Mouse (Mus musculus): ENCODE results near the gene Cyfip1. TPM values are rescaled to one million over a fixed set of nuclear protein-coding genes. Genes with fewer than 3 reads are reported as not detected.
A peak's percentile ranks its signal among the peaks of the same experiment; 100 is the strongest.

Cyfip1 gene
- polyA plus RNA-seq, 1 experiment, result 28.5 TPM

GRCm38 (mm10) chr7:55861175-55861574 lies 19.6 kb downstream of the Cyfip1 start:
- Histone ChIP-seq H3K4me1 (ENCODE audit: control insufficient read depth, insufficient read depth, low read length) (no peaks in the 10 kb centered on the region), H3K4me3 (ENCODE audit: insufficient read depth, low read depth, low read length) (no peak overlapping the region), H3K27ac (ENCODE audit: insufficient read depth, low read depth, low read length) (no peak overlapping the region), H3K27me3 (replicated peaks; ENCODE audit: control insufficient read depth, insufficient read depth, low read length) (no peaks in the 10 kb centered on the region), H3K36me3 (ENCODE audit: control insufficient read depth, insufficient read depth, low read length) (no peaks in the 10 kb centered on the region)
- no peak for TF ChIP-seq CTCF (conservative IDR thresholded peaks at IDR 0.05; ENCODE audit: insufficient read depth, insufficient read length, low read depth, low read length)
- no peak for TF ChIP-seq POLR2A (IDR thresholded peaks at IDR 0.05; ENCODE audit: low read depth, low read length)
- 72% methylated on average over 4 of the region's 4 CpGs for WGBS
- DNase-seq, result no peak

- Histone ChIP-seq H3K4me1 (ENCODE audit: control insufficient read depth, insufficient read depth, low read length) (peaks cover 6% of the 10 kb centered on the region), H3K4me3 (ENCODE audit: insufficient read depth, low read depth, low read length) (no peak overlapping the region), H3K27ac (ENCODE audit: insufficient read depth, low read depth, low read length) (no peak overlapping the region), H3K27me3 (replicated peaks; ENCODE audit: control insufficient read depth, insufficient read depth, low read length) (no peaks in the 10 kb centered on the region), H3K36me3 (ENCODE audit: control insufficient read depth, insufficient read depth, low read length) (no peaks in the 10 kb centered on the region)
- no peak for TF ChIP-seq POLR2A (IDR thresholded peaks at IDR 0.05; ENCODE audit: low read depth, low read length)
- TF ChIP-seq CTCF (conservative IDR thresholded peaks at IDR 0.05; ENCODE audit: insufficient read depth, insufficient read length, low read depth, low read length), result no peak
- DNase-seq, result no peak
Observed at GRCm38 (mm10) chr7:55865044-55865443, 23.5 kb downstream of the Cyfip1 start.

- Histone ChIP-seq H3K27ac (ENCODE audit: insufficient read depth, low read depth, low read length) (no peak overlapping the region), H3K36me3 (ENCODE audit: control insufficient read depth, insufficient read depth, low read length) (no peaks in the 10 kb centered on the region), H3K27me3 (replicated peaks; ENCODE audit: control insufficient read depth, insufficient read depth, low read length) (no peaks in the 10 kb centered on the region), H3K4me3 (ENCODE audit: insufficient read depth, low read depth, low read length) (no peak overlapping the region), H3K4me1 (ENCODE audit: control insufficient read depth, insufficient read depth, low read length) (peaks cover 11% of the 10 kb centered on the region)
- DNase-seq, result no peak
- TF ChIP-seq POLR2A (IDR thresholded peaks at IDR 0.05; ENCODE audit: low read depth, low read length) (no peak), CTCF (conservative IDR thresholded peaks at IDR 0.05; ENCODE audit: insufficient read depth, insufficient read length, low read depth, low read length) (no peak)
- 75% methylated on average over 8 of the region's 8 CpGs for WGBS
Observed at GRCm38 (mm10) chr7:55865750-55866416, 24.3 kb downstream of the Cyfip1 start.

- H3K36me3 ChIP-seq (ENCODE audit: control insufficient read depth, insufficient read depth, low read length), result no peaks in the 10 kb centered on the region
- 78% methylated on average over 7 of the region's 7 CpGs for WGBS
- no peaks in the 10 kb centered on the region for H3K27me3 ChIP-seq (replicated peaks; ENCODE audit: control insufficient read depth, insufficient read depth, low read length)
- TF ChIP-seq CTCF (conservative IDR thresholded peaks at IDR 0.05; ENCODE audit: insufficient read depth, insufficient read length, low read depth, low read length), result no peak
- no peak for TF ChIP-seq POLR2A (IDR thresholded peaks at IDR 0.05; ENCODE audit: low read depth, low read length)
- peaks cover 11% of the 10 kb centered on the region for H3K4me1 ChIP-seq (ENCODE audit: control insufficient read depth, insufficient read depth, low read length)
- DNase-seq, result no peak
- H3K27ac ChIP-seq (ENCODE audit: insufficient read depth, low read depth, low read length), result no peak overlapping the region
- no peak overlapping the region for H3K4me3 ChIP-seq (ENCODE audit: insufficient read depth, low read depth, low read length)
Observed at GRCm38 (mm10) chr7:55868247-55868646, 26.7 kb downstream of the Cyfip1 start.

- Histone ChIP-seq H3K27me3 (replicated peaks; ENCODE audit: control insufficient read depth, insufficient read depth, low read length) (no peaks in the 10 kb centered on the region), H3K4me3 (ENCODE audit: insufficient read depth, low read depth, low read length) (no peak overlapping the region), H3K4me1 (ENCODE audit: control insufficient read depth, insufficient read depth, low read length) (peaks cover 11% of the 10 kb centered on the region), H3K36me3 (ENCODE audit: control insufficient read depth, insufficient read depth, low read length) (peaks cover 2% of the 10 kb centered on the region; the same call in 1 of the 2 replicates), H3K27ac (ENCODE audit: insufficient read depth, low read depth, low read length) (no peak overlapping the region)
- TF ChIP-seq CTCF (conservative IDR thresholded peaks at IDR 0.05; ENCODE audit: insufficient read depth, insufficient read length, low read depth, low read length), result no peak
- no peak for TF ChIP-seq POLR2A (IDR thresholded peaks at IDR 0.05; ENCODE audit: low read depth, low read length)
- WGBS, result 36% methylated on average over 3 of the region's 3 CpGs
- peak; percentile 73 for DNase-seq
Observed at GRCm38 (mm10) chr7:55869220-55869619, 27.7 kb downstream of the Cyfip1 start.

GRCm38 (mm10) chr7:55870340-55871020 lies 28.9 kb downstream of the Cyfip1 start:
- no peak overlapping the region for H3K27ac ChIP-seq (ENCODE audit: insufficient read depth, low read depth, low read length)
- peak; percentile 30 for DNase-seq
- peaks cover 11% of the 10 kb centered on the region for H3K4me1 ChIP-seq (ENCODE audit: control insufficient read depth, insufficient read depth, low read length)
- TF ChIP-seq POLR2A (IDR thresholded peaks at IDR 0.05; ENCODE audit: low read depth, low read length) (no peak), CTCF (conservative IDR thresholded peaks at IDR 0.05; ENCODE audit: insufficient read depth, insufficient read length, low read depth, low read length) (0 out of 2 replicates have a peak, but pooled peaks have one; percentile 4)
- H3K27me3 ChIP-seq (replicated peaks; ENCODE audit: control insufficient read depth, insufficient read depth, low read length), result no peaks in the 10 kb centered on the region
- H3K36me3 ChIP-seq (ENCODE audit: control insufficient read depth, insufficient read depth, low read length), result peaks cover 2% of the 10 kb centered on the region
- 82% methylated on average over 6 of the region's 6 CpGs for WGBS
- H3K4me3 ChIP-seq (ENCODE audit: insufficient read depth, low read depth, low read length), result no peak overlapping the region

- Histone ChIP-seq H3K36me3 (ENCODE audit: control insufficient read depth, insufficient read depth, low read length) (peaks cover 2% of the 10 kb centered on the region), H3K4me1 (ENCODE audit: control insufficient read depth, insufficient read depth, low read length) (peaks cover 11% of the 10 kb centered on the region), H3K27me3 (replicated peaks; ENCODE audit: control insufficient read depth, insufficient read depth, low read length) (no peaks in the 10 kb centered on the region), H3K27ac (ENCODE audit: insufficient read depth, low read depth, low read length) (no peak overlapping the region), H3K4me3 (ENCODE audit: insufficient read depth, low read depth, low read length) (no peak overlapping the region)
- peak; percentile 42 for DNase-seq
- TF ChIP-seq CTCF (conservative IDR thresholded peaks at IDR 0.05; ENCODE audit: insufficient read depth, insufficient read length, low read depth, low read length), result no peak
- TF ChIP-seq POLR2A (IDR thresholded peaks at IDR 0.05; ENCODE audit: low read depth, low read length), result no peak
- WGBS, result 73% methylated on average over 5 of the region's 5 CpGs
Observed at GRCm38 (mm10) chr7:55871476-55871875, 29.9 kb downstream of the Cyfip1 start.
